Mouse (Mus musculus) limb, embryonic 11.5 days (tissue): ENCODE results near the gene Dtx1. TPM values are rescaled to one million over a fixed set of nuclear protein-coding genes. Genes with fewer than 3 reads are reported as not detected.
A peak's percentile ranks its signal among the peaks of the same experiment; 100 is the strongest.

Experiments used
- ATAC-seq: fragments of 200-750 bp; cut with Nextera tagmentation; 2 replicates; pipeline ENCODE4 v1.8.0; 2017; ENCODE audit warnings: low read depth; ENCODE audit not compliant: insufficient number of reproducible peaks, low FRiP score, low TSS enrichment
- DNase-seq: peaks from one replicate; pipeline ENCODE4 v3.0.0-alpha.2; 2015; ENCODE audit warnings: low spot score
- H3K27ac ChIP-seq: fragments of 300-500 bp; sonication (generic); replicated peaks from 2 replicates; pipeline ENCODE4 v1.5.1; 2014; ENCODE audit warnings: low read depth, mild to moderate bottlenecking, low read length
- H3K27me3 ChIP-seq: fragments of 300-500 bp; sonication (generic); 2 replicates; pipeline ENCODE4 v1.6.1; 2014; ENCODE audit warnings: mild to moderate bottlenecking, low read length, mixed read lengths; ENCODE audit not compliant: control insufficient read depth, insufficient read depth
- H3K36me3 ChIP-seq: fragments of 300-500 bp; sonication (generic); 2 replicates; pipeline ENCODE4 v1.6.1; 2014; ENCODE audit warnings: mild to moderate bottlenecking, low read length, moderate library complexity, mixed read lengths; ENCODE audit not compliant: control insufficient read depth, insufficient read depth
- H3K4me1 ChIP-seq: fragments of 300-500 bp; sonication (generic); 2 replicates; pipeline ENCODE4 v1.6.1; 2014; ENCODE audit warnings: low read length, mixed read lengths; ENCODE audit not compliant: control insufficient read depth, insufficient read depth
- H3K4me2 ChIP-seq: fragments of 300-500 bp; sonication (generic); 2 replicates; pipeline ENCODE4 v1.6.1; 2014; ENCODE audit warnings: low read depth, mild to moderate bottlenecking, moderate library complexity; ENCODE audit not compliant: severe bottlenecking
- H3K4me3 ChIP-seq: fragments of 300-500 bp; sonication (generic); 2 replicates; pipeline ENCODE4 v1.5.1; 2014; ENCODE audit warnings: low read depth, low read length
- H3K9ac ChIP-seq: fragments of 300-500 bp; sonication (generic); 2 replicates; pipeline ENCODE4 v1.6.1; 2014; ENCODE audit warnings: mild to moderate bottlenecking, low read length
- H3K9me3 ChIP-seq: fragments of 300-500 bp; sonication (generic); 2 replicates; pipeline ENCODE4 v1.6.1; 2016; ENCODE audit warnings: low read length; ENCODE audit not compliant: control insufficient read depth
- WGBS: fragments of 180-500 bp; shearing (Covaris S2); extraction: QIAGEN DNeasy Blood & Tissue Kit; methylation state at CpG from one replicate; pipeline ENCODE4 v1.1.7; 2014; 5-methylcytosine and 5-hydroxymethylcytosine counted together
- polyA plus RNA-seq: library from polyadenylated mRNA; unstranded; fragments of >200 nt; fragmentation: Nextera tagmentation; extraction: Ambion mirVana; gene quantifications from 2 replicates; pipeline ENCODE4 v1.2.1, GENCODE M21; 2014

Dtx1 gene
- polyA plus RNA-seq, 1 experiment from 2014 or later, result 3.0 TPM

DNA sequence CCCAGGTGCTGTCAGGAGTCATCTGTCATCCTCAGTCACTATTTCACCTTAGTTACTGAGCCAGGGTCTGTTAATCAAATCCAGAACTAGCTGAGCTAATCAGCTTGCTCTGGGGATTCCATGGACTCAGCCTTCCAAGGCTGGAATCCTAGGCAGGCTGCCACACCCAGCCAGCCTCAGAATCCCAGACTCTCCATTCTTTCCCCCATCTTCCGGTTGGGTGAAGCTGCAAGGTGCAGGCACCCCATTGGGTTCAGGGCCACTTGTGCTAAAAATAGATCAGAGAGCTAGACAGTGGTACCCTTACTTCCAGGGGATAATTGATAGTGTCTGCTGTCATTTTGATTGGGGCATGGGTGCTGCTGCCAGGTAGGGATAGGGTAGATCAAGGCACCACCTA, 21.0 kb upstream of the Dtx1 start:
- Histone ChIP-seq H3K27me3 (no peaks in the 10 kb centered on the region), H3K4me1 (no peaks in the 10 kb centered on the region), H3K4me3 (no peak overlapping the region), H3K27ac (no peak overlapping the region), H3K9ac (no peak overlapping the region), H3K36me3 (no peaks in the 10 kb centered on the region), H3K4me2 (no peak overlapping the region), H3K9me3 (no peaks in the 10 kb centered on the region)
- WGBS, result 74% methylated on average over 1 of the region's 1 CpGs
- ATAC-seq, result no peak
- no peak for DNase-seq

DNA sequence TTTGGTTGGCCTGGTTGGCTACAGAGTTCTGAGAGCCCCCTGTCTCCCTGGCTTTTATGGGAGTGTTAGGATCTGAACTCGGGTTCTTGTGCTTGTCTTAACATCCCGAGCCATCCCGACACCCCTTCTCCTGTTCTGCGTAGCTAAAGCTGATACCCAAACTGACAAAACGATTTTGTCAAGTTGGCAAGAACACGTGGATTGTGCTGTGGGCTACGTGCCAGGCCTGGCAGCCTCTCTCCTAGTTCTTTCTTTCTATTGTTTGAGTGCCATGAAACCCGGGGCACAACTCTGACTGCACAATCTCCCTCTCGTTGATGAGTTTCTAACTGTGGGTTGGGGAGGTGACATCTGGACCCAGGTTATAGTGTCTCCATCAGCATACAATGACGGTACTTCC, 17.6 kb upstream of the Dtx1 start:
- no peaks in the 10 kb centered on the region for H3K9me3 ChIP-seq
- ATAC-seq, result no peak
- no peaks in the 10 kb centered on the region for H3K36me3 ChIP-seq
- H3K27me3 ChIP-seq, result no peaks in the 10 kb centered on the region
- DNase-seq, result no peak
- no peak overlapping the region for H3K4me3 ChIP-seq
- H3K9ac ChIP-seq, result no peak overlapping the region
- no peak overlapping the region for H3K4me2 ChIP-seq
- 82% methylated on average over 10 of the region's 10 CpGs for WGBS
- no peaks in the 10 kb centered on the region for H3K4me1 ChIP-seq
- H3K27ac ChIP-seq, result no peak overlapping the region

DNA sequence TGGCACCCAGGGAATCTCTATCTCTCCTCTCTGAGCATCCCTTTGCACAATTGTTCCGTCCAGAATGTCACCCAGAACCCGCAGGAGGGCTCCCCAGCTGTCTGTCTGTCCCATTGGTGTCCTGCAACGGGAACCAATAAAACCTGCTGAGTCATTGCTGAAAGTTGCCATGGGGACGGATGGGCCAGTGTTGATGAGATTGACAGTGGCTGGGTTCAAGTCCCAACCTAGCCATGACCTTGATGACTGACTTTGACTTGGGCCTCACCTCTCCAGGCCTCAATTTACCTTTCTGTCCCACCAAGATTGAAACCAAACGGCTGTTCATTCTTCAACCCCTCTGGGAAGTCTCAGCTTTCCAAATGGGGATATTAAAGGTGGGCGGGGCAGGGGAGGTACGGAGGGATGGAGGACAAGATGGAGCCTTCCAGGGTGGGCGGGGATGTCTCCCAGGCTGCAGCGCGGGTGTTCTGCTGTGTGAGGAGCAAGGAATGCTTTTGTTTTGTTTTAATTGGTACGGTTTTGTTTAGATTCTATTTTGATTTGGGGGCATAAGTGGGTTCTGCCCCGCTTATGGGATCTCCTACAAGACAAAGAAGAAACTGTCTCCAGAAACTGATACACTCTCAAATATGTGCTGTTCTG, 14.2 kb upstream of the Dtx1 start:
- DNase-seq (no peak), ATAC-seq (no peak)
- H3K9me3 ChIP-seq, result no peaks in the 10 kb centered on the region
- H3K4me2 ChIP-seq, result no peak overlapping the region
- no peak overlapping the region for H3K4me3 ChIP-seq
- no peaks in the 10 kb centered on the region for H3K27me3 ChIP-seq
- no peak overlapping the region for H3K9ac ChIP-seq
- 68% methylated on average over 12 of the region's 12 CpGs for WGBS
- no peaks in the 10 kb centered on the region for H3K4me1 ChIP-seq
- no peaks in the 10 kb centered on the region for H3K36me3 ChIP-seq
- no peak overlapping the region for H3K27ac ChIP-seq

DNA sequence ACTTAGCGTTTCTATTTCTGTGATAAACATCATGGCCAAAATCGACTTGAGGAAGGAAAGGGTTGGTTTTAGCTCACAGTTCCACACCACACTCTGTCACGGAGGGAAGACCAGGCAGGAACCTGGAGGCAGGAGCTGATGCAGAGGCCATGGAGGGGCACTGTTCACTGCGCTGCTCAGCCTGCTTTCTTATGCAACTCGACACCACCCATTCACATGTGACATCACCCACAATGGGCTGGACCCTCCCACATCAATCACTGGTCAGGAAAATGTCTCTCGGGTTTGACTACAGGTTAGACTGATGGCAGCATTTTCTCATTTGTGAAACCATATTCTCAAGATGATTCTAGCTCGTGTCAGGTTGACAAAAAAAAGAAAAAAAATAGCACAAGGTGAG, 9.3 kb upstream of the Dtx1 start:
- ATAC-seq, result no peak
- Histone ChIP-seq H3K36me3 (no peaks in the 10 kb centered on the region), H3K4me1 (no peaks in the 10 kb centered on the region)

DNA sequence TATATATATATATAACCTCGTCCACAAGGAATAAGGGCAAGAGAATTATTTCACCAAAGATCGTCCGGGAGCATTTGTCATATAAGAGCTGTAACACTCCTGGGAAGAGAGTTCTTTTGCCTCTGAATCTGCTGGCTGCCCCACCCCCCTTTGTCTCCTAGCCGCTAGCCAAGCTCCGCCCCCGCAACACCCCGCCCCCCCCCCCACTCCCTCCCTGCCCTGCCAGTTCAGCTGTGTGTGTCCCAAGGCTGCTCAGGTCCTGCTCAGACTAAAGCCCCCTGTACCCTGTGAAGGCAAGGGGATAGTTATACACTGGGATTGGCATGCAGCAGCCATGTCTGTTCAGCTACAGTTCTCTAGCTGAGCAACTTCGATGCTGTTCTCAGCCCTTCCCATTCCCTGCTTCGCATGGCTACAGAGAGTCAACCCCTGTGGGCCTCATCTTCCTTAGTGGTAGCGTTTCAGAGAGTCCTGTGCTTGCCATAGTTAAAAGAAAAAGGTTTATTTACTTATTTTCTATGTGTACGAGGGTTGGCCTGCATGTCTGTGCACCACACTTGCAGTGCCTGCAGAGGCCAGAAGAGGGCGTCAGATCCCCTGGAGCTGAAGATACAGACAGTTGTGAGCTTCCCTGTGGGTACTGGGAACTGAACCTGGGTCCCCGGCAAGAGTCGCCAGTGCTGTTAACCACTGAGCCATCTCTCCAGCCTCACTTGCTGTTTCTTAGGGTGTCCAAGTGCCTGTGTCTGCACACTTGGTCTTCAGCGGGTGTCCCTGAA, 7.1 kb upstream of the Dtx1 start:
- ATAC-seq (no peak), DNase-seq (no peak)
- H3K9me3 ChIP-seq, result no peaks in the 10 kb centered on the region
- H3K27ac ChIP-seq, result no peak overlapping the region
- WGBS, result 58% methylated on average over 15 of the region's 15 CpGs
- H3K27me3 ChIP-seq, result peaks cover 4% of the 10 kb centered on the region
- H3K4me3 ChIP-seq, result no peak overlapping the region
- H3K4me2 ChIP-seq, result no peak overlapping the region
- no peak overlapping the region for H3K9ac ChIP-seq
- H3K36me3 ChIP-seq, result no peaks in the 10 kb centered on the region
- no peaks in the 10 kb centered on the region for H3K4me1 ChIP-seq

More for the DNA sequence above, 9.3 kb upstream of the Dtx1 start:
- Histone ChIP-seq H3K4me3 (no peak overlapping the region), H3K4me2 (no peak overlapping the region), H3K9me3 (no peaks in the 10 kb centered on the region), H3K27ac (no peak overlapping the region), H3K9ac (no peak overlapping the region), H3K27me3 (no peaks in the 10 kb centered on the region)
- DNase-seq, result no peak
- WGBS, result 61% methylated on average over 7 of the region's 7 CpGs

DNA sequence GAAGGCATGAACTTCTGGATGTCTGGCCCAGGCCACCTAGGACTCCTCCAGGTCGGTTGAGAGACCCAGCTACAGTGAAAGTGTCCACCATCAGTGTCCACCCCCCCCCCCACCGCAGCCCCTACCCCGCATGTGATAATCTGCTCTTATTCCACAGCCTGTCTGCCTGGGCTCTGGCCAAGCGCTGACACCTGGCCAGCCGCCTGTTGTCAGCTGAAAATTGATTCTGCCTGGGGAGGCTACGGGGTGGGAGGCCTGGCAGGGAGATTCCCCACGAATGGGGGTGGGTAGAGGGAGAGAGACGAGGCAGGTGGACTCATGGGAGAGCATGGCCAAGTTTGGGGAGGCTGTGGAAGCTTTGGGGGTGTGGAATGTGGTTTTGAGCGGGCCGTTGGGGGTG, 5.4 kb upstream of the Dtx1 start:
- ATAC-seq, result no peak
- Histone ChIP-seq H3K27me3 (peaks cover 19% of the 10 kb centered on the region), H3K4me2 (no peak overlapping the region), H3K9ac (no peak overlapping the region), H3K4me1 (no peaks in the 10 kb centered on the region), H3K27ac (no peak overlapping the region), H3K9me3 (no peaks in the 10 kb centered on the region), H3K36me3 (no peaks in the 10 kb centered on the region), H3K4me3 (no peak overlapping the region)
- 68% methylated on average over 10 of the region's 10 CpGs for WGBS
- DNase-seq, result no peak

DNA sequence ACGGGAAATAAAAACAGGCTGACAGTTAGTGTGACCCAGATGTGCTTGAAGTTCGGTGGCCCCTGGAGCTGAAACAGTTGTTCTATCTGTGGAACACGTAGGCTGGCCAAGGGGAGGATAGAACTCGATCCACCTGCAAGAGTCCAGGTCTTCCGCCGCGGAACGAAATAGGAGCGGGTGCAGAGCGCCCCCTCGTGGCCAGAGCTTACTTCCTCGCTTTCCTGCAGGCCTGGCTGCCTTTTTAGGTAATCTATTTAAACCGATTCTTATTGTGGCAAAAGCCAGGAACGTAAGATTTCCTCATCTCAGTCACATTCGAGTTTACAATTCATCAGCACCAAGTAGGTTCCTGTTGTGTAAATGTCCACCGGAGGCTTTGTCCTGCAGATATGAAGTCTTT, 2.6 kb upstream of the Dtx1 start:
- Histone ChIP-seq H3K27me3 (peaks cover 47% of the 10 kb centered on the region), H3K9me3 (no peaks in the 10 kb centered on the region), H3K4me2 (no peak overlapping the region), H3K9ac (no peak overlapping the region), H3K4me1 (peaks cover 10% of the 10 kb centered on the region), H3K4me3 (no peak overlapping the region), H3K27ac (no peak overlapping the region), H3K36me3 (no peaks in the 10 kb centered on the region)
- DNase-seq, result peak; percentile 89
- no peak for ATAC-seq
- 3% methylated on average over 16 of the region's 16 CpGs for WGBS

DNA sequence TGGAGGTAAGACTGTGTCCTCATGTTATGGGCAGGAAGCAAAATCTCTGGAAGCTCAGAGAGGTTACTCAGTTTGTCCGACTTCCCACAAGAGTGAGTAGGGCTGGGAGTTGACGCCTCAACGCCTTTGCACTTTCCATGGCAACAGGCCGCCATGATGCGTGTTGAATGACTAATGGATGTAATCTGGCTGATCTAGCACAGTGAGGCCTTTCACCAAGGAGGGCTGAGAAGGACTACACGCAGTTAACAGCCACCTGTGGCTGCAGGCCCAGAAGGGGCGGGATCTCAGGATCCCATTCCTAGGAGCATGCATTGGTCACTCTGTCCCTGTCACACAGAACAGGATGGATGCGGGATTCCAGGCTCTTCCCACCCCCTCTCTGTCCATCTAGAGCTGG, 994 bp upstream of the Dtx1 start:
- Histone ChIP-seq H3K9ac (no peak overlapping the region), H3K27me3 (peaks cover 58% of the 10 kb centered on the region), H3K36me3 (no peaks in the 10 kb centered on the region), H3K4me3 (no peak overlapping the region), H3K9me3 (no peaks in the 10 kb centered on the region), H3K4me2 (no peak overlapping the region), H3K27ac (no peak overlapping the region), H3K4me1 (peaks cover 10% of the 10 kb centered on the region)
- DNase-seq (no peak), ATAC-seq (no peak)
- 76% methylated on average over 8 of the region's 8 CpGs for WGBS
